Mouse (Mus musculus): ENCODE data around the gene Nudt2.

The Nudt2 gene

DNA sequence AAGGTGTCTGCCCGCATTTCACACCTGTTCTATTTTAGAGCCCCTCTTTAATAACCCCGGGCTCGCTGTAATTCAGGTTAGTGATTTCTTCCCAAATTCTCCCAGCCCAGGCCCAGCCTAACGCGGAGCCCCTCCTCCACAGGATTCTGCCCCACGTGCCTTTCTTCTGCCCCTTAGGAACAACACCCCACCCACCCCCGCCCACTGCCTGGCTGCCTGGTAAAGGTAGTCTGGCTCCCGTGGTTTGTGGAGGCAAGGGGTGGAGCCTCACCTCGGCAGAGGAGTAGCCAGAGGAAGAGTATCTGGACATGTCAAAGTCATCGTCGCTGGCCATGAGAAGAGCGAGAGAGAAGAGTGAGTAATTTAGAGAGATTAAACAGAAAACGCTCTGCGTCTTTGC, 55.7 kb downstream of the Nudt2 start:
- DNase-seq (ENCODE audit: low spot score), result no peak

DNA sequence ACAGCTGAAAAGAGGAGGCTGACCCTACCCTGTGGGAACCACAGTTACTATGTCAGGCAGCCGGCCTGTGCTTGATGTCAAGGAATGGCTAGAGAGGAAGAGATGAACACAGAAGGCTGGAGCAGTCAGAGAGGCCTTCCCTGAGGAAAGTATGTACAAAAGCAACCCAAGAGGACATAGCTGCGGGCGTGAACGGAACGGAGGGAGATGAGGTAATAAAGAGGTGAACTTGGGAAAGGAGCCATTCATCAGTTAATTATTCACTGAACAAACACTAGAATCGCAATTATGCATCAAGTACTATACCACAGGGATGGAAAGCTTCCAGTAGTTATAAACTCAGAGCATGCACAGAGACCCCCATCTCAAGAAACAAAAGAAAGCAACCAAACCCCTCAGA, 57.2 kb downstream of the Nudt2 start:
- DNase-seq (ENCODE audit: low spot score), result no peak

DNA sequence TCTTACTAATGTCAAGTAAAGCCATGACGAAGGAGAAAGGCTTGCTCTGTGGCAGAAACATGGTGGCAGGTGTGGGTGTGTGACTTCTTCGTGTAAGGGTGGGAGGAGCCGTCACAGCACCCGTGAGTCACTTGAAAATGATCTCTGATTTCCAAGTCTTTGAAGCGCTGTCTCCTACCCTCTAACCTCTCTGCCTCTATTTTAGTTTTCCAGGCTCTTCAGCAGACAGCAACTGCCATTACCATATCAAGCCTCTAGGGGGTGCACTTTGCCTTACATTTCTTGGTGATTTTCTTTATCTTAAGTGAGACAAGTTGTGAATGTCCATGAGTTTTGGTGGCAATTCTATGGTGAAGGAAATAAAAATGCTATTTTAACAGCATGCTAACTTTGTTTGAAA, 57.8 kb downstream of the Nudt2 start:
- peak; percentile 56 for DNase-seq (ENCODE audit: low spot score)

DNA sequence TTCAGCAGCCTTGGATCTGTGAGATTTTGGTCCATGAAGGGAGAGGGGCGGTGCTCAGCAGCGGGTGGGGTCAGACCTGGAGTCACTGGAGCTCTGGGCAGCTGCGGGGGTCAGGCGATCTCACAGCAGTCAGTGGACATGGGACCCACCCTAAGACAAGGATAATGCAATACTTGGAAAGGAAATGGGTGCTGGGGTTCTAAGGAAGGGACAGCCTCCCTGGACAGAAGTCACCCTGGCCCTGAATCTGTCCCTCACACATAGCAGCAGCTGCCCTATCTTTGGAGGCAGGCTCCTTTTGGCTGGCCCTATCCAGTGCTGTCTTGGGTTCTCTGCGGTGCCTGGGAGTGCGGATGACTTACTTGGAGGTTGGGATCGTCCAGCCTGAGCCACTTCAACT, 58.9 kb downstream of the Nudt2 start:
- DNase-seq (ENCODE audit: low spot score), result no peak

DNA sequence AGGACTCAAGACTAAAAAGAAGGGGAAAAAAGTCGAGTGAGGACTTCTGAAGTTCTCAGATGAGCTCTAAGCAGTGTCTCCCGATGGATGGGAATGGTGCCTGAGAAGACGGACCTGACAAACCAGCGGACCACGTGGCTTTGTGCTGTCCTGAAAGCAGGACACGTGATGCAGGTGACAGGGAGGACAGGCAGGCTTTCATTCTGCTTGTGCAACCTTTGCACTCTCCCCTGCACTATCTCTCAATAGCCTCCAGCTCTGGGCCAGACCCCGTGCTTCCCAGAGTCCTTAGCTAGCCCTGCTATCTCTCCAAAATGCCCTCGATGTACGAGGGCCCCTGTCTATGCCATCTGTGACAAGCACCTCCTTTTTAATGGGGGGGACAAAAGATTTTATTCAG, 59.9 kb downstream of the Nudt2 start:
- no peak for DNase-seq (ENCODE audit: low spot score)

DNA sequence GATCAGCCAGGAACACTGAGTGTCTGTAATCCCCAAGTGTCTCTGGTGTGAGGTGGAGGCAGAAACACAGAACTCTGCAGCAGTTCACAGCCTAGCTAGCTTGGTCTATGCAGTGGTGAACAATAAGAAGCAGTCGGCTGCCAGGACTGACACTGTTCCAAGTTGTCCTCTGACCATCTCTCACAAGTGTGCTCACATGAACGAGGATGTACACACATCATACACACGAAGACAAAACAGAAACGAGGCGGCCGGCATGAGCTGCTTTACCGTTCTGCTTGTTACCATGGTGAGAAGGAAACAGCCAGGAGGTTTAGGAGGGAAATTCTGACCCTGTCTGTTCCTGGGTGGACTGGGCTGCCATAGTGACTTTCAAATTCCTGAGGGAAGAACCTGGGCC, 61.6 kb downstream of the Nudt2 start:
- DNase-seq (ENCODE audit: low spot score), result no peak

DNA sequence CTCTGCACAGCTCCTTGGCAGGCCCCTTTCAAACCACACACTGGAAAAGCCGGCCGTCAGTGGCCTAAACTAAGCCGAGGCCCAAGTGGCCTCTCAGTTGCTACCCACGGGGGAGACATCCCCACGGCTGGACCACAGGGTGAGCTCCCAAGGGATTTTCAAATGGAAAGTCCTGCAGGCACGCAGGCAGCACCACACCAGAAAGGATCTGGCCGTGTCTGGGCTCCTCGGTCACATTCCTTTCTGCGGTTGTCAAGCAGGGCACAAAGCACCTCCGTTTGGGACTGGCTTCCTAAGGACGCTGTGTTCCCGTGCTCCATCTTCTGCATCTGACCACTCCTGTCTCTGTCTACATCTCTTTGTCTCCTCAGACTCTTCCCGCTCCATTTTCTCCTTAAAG, 62.1 kb downstream of the Nudt2 start:
- DNase-seq (ENCODE audit: low spot score), result peak; percentile 53

DNA sequence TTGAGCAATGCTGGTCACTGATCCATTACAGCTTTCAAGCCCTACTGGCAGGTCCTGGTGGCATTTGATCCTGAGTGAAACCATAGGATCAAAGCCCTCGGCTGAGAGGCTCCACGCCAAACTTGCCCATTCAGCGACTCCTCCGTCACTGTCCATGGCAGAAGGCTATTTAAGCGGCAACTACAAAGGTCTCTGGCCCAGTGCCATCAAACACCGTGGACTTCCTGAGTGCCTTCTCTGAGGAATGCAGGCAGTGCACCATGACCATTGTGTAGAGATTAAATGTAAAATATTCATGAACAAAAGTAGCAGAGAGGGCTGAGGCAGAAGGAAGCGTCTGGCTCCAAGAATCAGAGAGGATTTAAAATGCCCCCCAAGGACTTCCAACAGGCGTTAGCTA, 63.0 kb downstream of the Nudt2 start:
- peak; percentile 45 for DNase-seq (ENCODE audit: low spot score)
